Mouse (Mus musculus) gastrocnemius, adult 2 months (tissue): Measurements from ENCODE around the gene Abcg4. TPM values are rescaled to one million over a fixed set of nuclear protein-coding genes. Genes with fewer than 3 reads are reported as not detected.

Experiments used
- DNase-seq: peaks from one replicate; pipeline ENCODE4 v3.0.0; 2022
- H3K27ac ChIP-seq: fragments of 200-600 bp; 2 replicates; pipeline ENCODE4 v1.8.1; 2022; ENCODE audit warnings: mild to moderate bottlenecking
- H3K4me3 ChIP-seq: fragments of 200-600 bp; 2 replicates; pipeline ENCODE4 v1.8.1; 2022; ENCODE audit warnings: mild to moderate bottlenecking, moderate library complexity
- CTCF ChIP-seq: fragments of 200-600 bp; IDR thresholded peaks from 2 replicates; pipeline ENCODE4 v1.8.1; 2022; ENCODE audit warnings: antibody characterized with exemption, mild to moderate bottlenecking, moderate library complexity
- intact Hi-C: fragments of 180-260 bp; cut with DNase I; formaldehyde crosslinking; loops from one replicate; pipeline ENCODE4 v1.15.1; 2025
- total RNA-seq, 2 experiments: library from RNA; stranded (reverse); gene quantifications; 2 replicates each; pipeline ENCODE4 v1.2.3; 2021

The Abcg4 gene
- total RNA-seq, 2 experiments from 2014 or later, result 0.28 to 0.97 TPM

- intact Hi-C loops, result no loop called here
- TF ChIP-seq CTCF, result no peak
Observed at GRCm38 (mm10) chr9:44255136-44255521, 33.3 kb downstream of the Abcg4 start.

DNA sequence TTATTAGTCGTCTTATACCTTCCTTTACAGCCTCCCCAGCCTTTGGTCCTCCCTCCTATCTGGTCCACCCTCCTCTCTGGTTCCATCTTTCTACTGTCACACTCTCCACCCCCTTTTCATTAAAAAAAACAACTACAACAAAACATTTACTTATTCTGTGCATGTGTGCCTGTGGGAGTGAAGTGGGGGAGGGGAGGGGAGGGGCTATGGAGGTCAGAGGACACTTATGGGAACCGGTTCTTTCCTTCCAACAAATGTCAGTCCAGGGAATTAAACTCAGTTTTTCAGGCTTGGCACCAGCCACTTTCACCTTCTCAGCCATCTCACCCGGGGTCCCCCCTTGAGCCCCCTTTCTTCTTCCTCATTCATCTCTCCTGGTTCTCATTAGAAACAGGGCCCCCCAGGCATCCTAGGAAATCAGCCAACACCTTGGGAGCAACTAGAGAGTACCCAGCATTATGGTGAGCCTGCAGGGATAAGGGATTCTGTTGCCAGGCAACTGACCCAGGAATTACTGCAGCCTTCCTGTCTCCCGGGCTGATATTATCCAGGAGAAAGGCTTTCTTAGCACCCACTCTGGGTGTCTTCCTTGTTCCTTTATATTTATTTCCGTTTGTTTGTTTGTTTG lies 33.8 kb downstream of the Abcg4 start:
- DNase-seq, result no peak
- TF ChIP-seq CTCF, result no peak
- intact Hi-C loops, result no loop called here
- no peak overlapping the region for H3K4me3 ChIP-seq
- no peak overlapping the region for H3K27ac ChIP-seq

More at GRCm38 (mm10) chr9:44255136-44255521, 33.3 kb downstream of the Abcg4 start:
- Histone ChIP-seq H3K27ac (no peak overlapping the region), H3K4me3 (no peak overlapping the region)
- no peak for DNase-seq

DNA sequence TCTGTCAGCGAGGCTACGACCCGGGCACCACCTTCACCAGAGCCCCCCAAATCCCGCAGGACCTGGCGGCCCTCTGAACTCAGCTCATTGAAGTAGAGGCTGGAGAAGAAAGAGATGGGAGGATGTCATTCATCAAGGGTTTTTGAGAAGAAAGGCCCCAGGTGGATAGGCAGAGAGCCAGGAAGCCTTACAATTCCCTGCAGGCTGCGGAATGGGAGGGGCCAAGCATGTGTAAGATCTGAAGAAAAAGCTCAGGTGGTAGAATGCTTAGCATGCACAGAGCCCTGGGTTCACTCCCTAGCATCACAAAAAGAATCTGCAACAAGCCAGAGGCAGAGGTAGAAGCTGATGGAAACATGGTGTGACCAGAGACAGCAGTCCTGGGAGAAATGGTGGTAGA lies 35.0 kb downstream of the Abcg4 start:
- no peak for TF ChIP-seq CTCF
- Histone ChIP-seq H3K27ac (no peak overlapping the region), H3K4me3 (no peak overlapping the region)
- intact Hi-C loops, result no loop called here
- no peak for DNase-seq

- intact Hi-C loops, result no loop called here
- no peak for TF ChIP-seq CTCF
- H3K4me3 ChIP-seq, result no peak within 1 kb of the TSS
- no peak within 1 kb of the TSS for H3K27ac ChIP-seq
- no peak for DNase-seq
Observed at GRCm38 (mm10) chr9:44251314-44251713, 37.1 kb downstream of the Abcg4 start, which contains the start of gene Pdzd3. Gene Pdzd3, minus strand, starts transcription at chr9:44251471.

GRCm38 (mm10) chr9:44250445-44250844 lies 38.0 kb downstream of the Abcg4 start:
- intact Hi-C loops, result no loop called here
- no peak overlapping the region for H3K4me3 ChIP-seq
- H3K27ac ChIP-seq, result no peak overlapping the region
- no peak for TF ChIP-seq CTCF
- DNase-seq, result no peak

GRCm38 (mm10) chr9:44249181-44250146 lies 39.0 kb downstream of the Abcg4 start:
- Histone ChIP-seq H3K27ac (peak overlapping the region; percentile 83), H3K4me3 (peak overlapping the region; percentile 37)
- DNase-seq, result peak; percentile 83
- intact Hi-C loops, result loop anchor here (5.0 kb wide), 2 partner anchors 122 to 143 kb away; no protein-coding TSS in a partner anchor
- peak; percentile 76 for TF ChIP-seq CTCF

DNA sequence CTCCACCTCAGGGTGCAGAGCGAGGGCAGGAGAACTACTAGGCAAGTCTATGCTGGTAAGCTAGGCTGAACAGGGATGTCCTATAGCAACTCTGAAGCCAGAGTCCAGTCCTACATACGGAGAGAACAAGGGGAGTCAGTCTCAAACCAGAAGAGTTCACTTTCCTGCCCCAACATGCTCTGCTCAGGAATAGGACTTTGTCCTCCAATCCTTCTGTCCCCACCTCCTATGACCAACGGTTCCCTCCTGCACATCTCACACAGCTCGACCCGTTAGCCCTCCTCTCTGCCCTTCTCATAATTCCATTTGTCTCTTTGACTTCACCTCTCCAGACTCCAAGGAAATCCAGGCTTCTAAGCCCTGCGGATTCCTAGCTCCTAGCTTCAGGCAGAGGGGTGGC lies 40.5 kb downstream of the Abcg4 start:
- intact Hi-C loops, result loop anchor here (5.0 kb wide), 2 partner anchors 121 to 144 kb away; no protein-coding TSS in a partner anchor
- no peak for DNase-seq
- H3K27ac ChIP-seq, result no peak overlapping the region
- TF ChIP-seq CTCF, result no peak
- no peak overlapping the region for H3K4me3 ChIP-seq

- intact Hi-C loops, result no loop called here
- Histone ChIP-seq H3K27ac (no peak overlapping the region), H3K4me3 (no peak overlapping the region)
- TF ChIP-seq CTCF, result no peak
- DNase-seq, result no peak
Observed at GRCm38 (mm10) chr9:44243621-44244020, 44.8 kb downstream of the Abcg4 start.

GRCm38 (mm10) chr9:44241418-44241817 lies 47.0 kb downstream of the Abcg4 start:
- intact Hi-C loops, result no loop called here
- no peak overlapping the region for H3K27ac ChIP-seq

GRCm38 (mm10) chr9:44240911-44241310 lies 47.5 kb downstream of the Abcg4 start:
- DNase-seq, result no peak

More at GRCm38 (mm10) chr9:44241418-44241817, 47.0 kb downstream of the Abcg4 start:
- no peak for TF ChIP-seq CTCF
- H3K4me3 ChIP-seq, result no peak overlapping the region
- no peak for DNase-seq

GRCm38 (mm10) chr9:44240399-44240798 lies 48.0 kb downstream of the Abcg4 start, which contains the start of gene Ccdc153:
Gene Ccdc153, plus strand, starts transcription at chr9:44240676.
- no peak for DNase-seq
- intact Hi-C loops, result no loop called here
- H3K27ac ChIP-seq, result no peak within 1 kb of the TSS
- TF ChIP-seq CTCF, result no peak
- no peak within 1 kb of the TSS for H3K4me3 ChIP-seq

More at GRCm38 (mm10) chr9:44240911-44241310, 47.5 kb downstream of the Abcg4 start:
- no peak overlapping the region for H3K27ac ChIP-seq
- H3K4me3 ChIP-seq, result no peak overlapping the region
- intact Hi-C loops, result no loop called here
- no peak for TF ChIP-seq CTCF

DNA sequence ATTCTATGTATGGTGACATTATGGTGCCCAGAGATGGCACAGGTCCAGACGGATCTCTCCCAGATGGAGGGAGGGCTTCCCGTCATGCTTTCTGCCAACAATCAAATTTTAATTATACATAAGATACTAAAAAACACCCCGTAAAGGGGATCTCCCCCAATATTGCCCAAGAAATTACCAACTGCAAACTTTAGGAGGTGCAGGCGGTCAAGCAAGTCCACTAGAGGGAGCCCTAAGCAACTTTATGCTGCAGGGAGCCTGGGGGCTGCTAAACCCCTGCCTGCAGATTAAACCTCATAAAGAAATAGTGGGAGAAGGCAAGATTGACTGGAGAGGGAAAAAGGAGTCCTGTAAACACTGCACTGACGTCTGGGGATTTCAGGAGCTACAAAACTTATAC lies 49.0 kb downstream of the Abcg4 start:
- TF ChIP-seq CTCF, result peak; percentile 94
- H3K4me3 ChIP-seq, result no peak overlapping the region
- DNase-seq, result peak; percentile 61
- intact Hi-C loops, result loop anchor here (1.0 to 10.0 kb wide), 3 partner anchors 30 to 255 kb away; no protein-coding TSS in a partner anchor
- H3K27ac ChIP-seq, result no peak overlapping the region
